Mouse (Mus musculus): ENCODE data around the gene P4hb. TPM values are rescaled to one million over a fixed set of nuclear protein-coding genes. Genes with fewer than 3 reads are reported as not detected.
A peak's percentile ranks its signal among the peaks of the same experiment; 100 is the strongest.
"Not testable (repeated sequence)": the region's sequence is repeated elsewhere in the genome, so short reads cannot be mapped to it uniquely, and the experiment has no call there.

The P4hb gene
- total and polyA plus RNA-seq, 3 experiments: 563 to 1,152 (median 625) TPM

DNA sequence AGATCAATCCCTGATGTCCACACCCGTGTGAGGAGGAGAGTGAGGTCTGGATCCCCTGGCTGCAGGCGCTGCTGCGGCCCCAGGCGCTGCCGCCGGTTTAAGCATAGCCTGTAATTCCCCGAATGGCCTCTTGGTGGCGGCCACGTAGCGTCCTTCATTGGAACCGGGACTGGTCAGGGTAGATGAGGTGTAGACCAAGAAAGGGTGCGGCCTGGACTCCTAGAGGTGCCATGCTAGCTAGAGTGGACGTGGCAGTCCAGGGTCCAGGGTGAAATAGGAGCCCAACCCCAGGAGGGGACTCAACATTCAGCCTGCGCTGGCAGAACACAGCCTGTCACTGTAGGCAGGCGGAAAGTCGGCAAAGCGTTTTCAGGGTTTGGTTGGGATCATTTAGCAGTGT lies 57.4 kb downstream of the P4hb start:
- TF ChIP-seq MAFK (IDR thresholded peaks at IDR 0.05; ENCODE audit: borderline replicate concordance, low read depth, low read length) (no peak), ELF1 (IDR thresholded peaks at IDR 0.05; ENCODE audit: low read depth, low read length) (0 out of 2 replicates have a peak, but pooled peaks have one; percentile 42), RAD21 (IDR thresholded peaks at IDR 0.05; ENCODE audit: low read depth, low read length) (peak; percentile 100), NELFE (IDR thresholded peaks at IDR 0.05; ENCODE audit: low read depth, low read length) (no peak; the same call in 1 of the 2 replicates), TAL1 (IDR thresholded peaks at IDR 0.05; ENCODE audit: low read length) (no peak), CHD1 (IDR thresholded peaks at IDR 0.05; ENCODE audit: low read depth, low read length) (no peak), ZC3H11A (IDR thresholded peaks at IDR 0.05; ENCODE audit: low read depth, low read length) (peak; percentile 95), SMC3 (IDR thresholded peaks at IDR 0.05; ENCODE audit: low read depth, low read length) (peak; percentile 96), MYB (IDR thresholded peaks at IDR 0.05; ENCODE audit: low read depth, low read length) (no peak), MAZ (IDR thresholded peaks at IDR 0.05; ENCODE audit: low read depth, low read length) (no peak), SIN3A (IDR thresholded peaks at IDR 0.05; ENCODE audit: low read length) (peak; percentile 78; the same call in 1 of the 2 replicates), USF2 (IDR thresholded peaks at IDR 0.05; ENCODE audit: borderline replicate concordance in 1 of 2, insufficient read depth in 1 of 2, low read depth in 1 of 2, low read length in 2 of 2) (no peak), CTCF (IDR thresholded peaks at IDR 0.05 in 2 of 3, conservative IDR thresholded peaks at IDR 0.05 in 1 of 3; ENCODE audit: control insufficient read depth in 1 of 3, insufficient read depth in 1 of 3, low read depth in 2 of 3, low read length in 3 of 3, poor library complexity in 1 of 3, severe bottlenecking in 1 of 3) (peak; percentile 95 to 99 (median 99)), ZNF384 (IDR thresholded peaks at IDR 0.05; ENCODE audit: low read depth, low read length) (peak; percentile 5; the same call in 1 of the 2 replicates), HCFC1 (IDR thresholded peaks at IDR 0.05; ENCODE audit: low read depth, low read length) (0 out of 2 replicates have a peak, but pooled peaks have one; percentile 21), ZMIZ1 (IDR thresholded peaks at IDR 0.05; ENCODE audit: low read depth, low read length) (no peak)
- Histone ChIP-seq H3K79me2 (ENCODE audit: control insufficient read depth, insufficient read depth, low read length, poor library complexity) (no peaks in the 10 kb centered on the region; the same call in 1 of the 2 replicates), H3K27me3 (ENCODE audit: control insufficient read depth in 1 of 2, insufficient read depth in 2 of 2, low read length in 2 of 2) (no peaks in the 10 kb centered on the region), H3K36me3 (ENCODE audit: control insufficient read depth in 1 of 2, insufficient read depth in 2 of 2, low read length in 2 of 2) (peaks cover 0 to 8% of the 10 kb centered on the region in 2 experiments; a peak in 2 of 4 replicates), H3K4me1 (ENCODE audit: control insufficient read depth in 1 of 2, insufficient read depth in 2 of 2, low read length in 2 of 2) (peaks cover 5 to 20% of the 10 kb centered on the region in 2 experiments), H3K27ac (ENCODE audit: control insufficient read depth, low read depth, low read length) (no peak overlapping the region), H3K4me3 (ENCODE audit: control insufficient read depth in 1 of 2, insufficient read depth in 1 of 2, low read depth in 2 of 2, low read length in 2 of 2) (peak overlapping the region; percentile 14 to 40; a peak in 2 of 4 replicates), H3K9ac (ENCODE audit: control insufficient read depth, low read depth, low read length, poor library complexity, severe bottlenecking) (peak overlapping the region; percentile 28), H3K9me3 (replicated peaks; ENCODE audit: insufficient read depth, low read length) (no peaks in the 10 kb centered on the region)
- peak; percentile 89 for DNase-seq (ENCODE audit: low read depth, low spot score)

DNA sequence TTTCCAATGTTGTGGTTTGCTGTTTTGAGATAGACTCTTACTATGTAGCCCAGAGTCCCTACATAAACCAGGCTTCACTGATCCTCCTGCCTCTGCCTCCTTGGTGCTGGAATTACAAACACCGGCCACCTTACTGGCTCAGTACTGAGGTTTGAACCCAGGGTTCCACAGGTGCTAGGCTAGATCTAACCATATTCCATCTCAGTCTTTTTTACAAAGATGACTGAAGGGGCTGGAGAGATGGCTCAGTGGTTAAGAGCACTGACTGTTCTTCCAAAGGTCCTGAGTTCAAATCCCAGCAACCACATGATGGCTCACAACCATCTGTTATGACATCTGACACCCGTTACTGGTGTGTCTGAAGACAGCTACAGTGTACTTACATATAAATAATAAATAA lies 58.8 kb downstream of the P4hb start:
- H3K79me2 ChIP-seq (ENCODE audit: control insufficient read depth, insufficient read depth, low read length, poor library complexity); H3K9ac ChIP-seq (ENCODE audit: control insufficient read depth, low read depth, low read length, poor library complexity, severe bottlenecking); DNase-seq (ENCODE audit: low read depth, low spot score); H3K9me3 ChIP-seq (replicated peaks; ENCODE audit: insufficient read depth, low read length); H3K27me3 ChIP-seq (ENCODE audit: control insufficient read depth in 1 of 2, insufficient read depth in 2 of 2, low read length in 2 of 2); H3K27ac ChIP-seq (ENCODE audit: control insufficient read depth, low read depth, low read length); H3K4me3 ChIP-seq (ENCODE audit: control insufficient read depth in 1 of 2, insufficient read depth in 1 of 2, low read depth in 2 of 2, low read length in 2 of 2): not testable (repeated sequence)
- peaks cover 14 to 30% of the 10 kb centered on the region in 2 experiments for H3K4me1 ChIP-seq (ENCODE audit: control insufficient read depth in 1 of 2, insufficient read depth in 2 of 2, low read length in 2 of 2)
- H3K36me3 ChIP-seq (ENCODE audit: control insufficient read depth in 1 of 2, insufficient read depth in 2 of 2, low read length in 2 of 2): peaks cover 0 to 19% of the 10 kb centered on the region in 2 experiments; a peak in 2 of 4 replicates
- peak; percentile 91 for TF ChIP-seq TBP (IDR thresholded peaks at IDR 0.05; ENCODE audit: low read depth, low read length)
